Mouse (Mus musculus) liver, embryonic 12.5 days (tissue): Measurements from ENCODE around the gene Xrcc3. TPM values are rescaled to one million over a fixed set of nuclear protein-coding genes. Genes with fewer than 3 reads are reported as not detected.

Source experiments
- ATAC-seq: fragments of 200-750 bp; cut with Nextera tagmentation; 2 replicates; pipeline ENCODE4 v1.8.0; 2017; ENCODE audit warnings: moderate number of reproducible peaks, mild to moderate bottlenecking, moderate library complexity
- H3K27ac ChIP-seq: fragments of 300-500 bp; sonication (generic); 2 replicates; pipeline ENCODE4 v1.5.1; 2016; ENCODE audit warnings: mild to moderate bottlenecking
- H3K27me3 ChIP-seq: fragments of 300-500 bp; sonication (generic); replicated peaks from 2 replicates; pipeline ENCODE4 v1.6.1; 2016; ENCODE audit warnings: mild to moderate bottlenecking, moderate library complexity
- H3K36me3 ChIP-seq: fragments of 300-500 bp; sonication (generic); 2 replicates; pipeline ENCODE4 v1.6.1; 2016; ENCODE audit warnings: mild to moderate bottlenecking, moderate library complexity
- H3K4me1 ChIP-seq: fragments of 300-500 bp; sonication (generic); 2 replicates; pipeline ENCODE4 v1.6.1; 2016
- H3K4me2 ChIP-seq: fragments of 300-500 bp; sonication (generic); 2 replicates; pipeline ENCODE4 v1.6.1; 2016; ENCODE audit warnings: mild to moderate bottlenecking, moderate library complexity
- H3K4me3 ChIP-seq: fragments of 300-500 bp; sonication (generic); 2 replicates; pipeline ENCODE4 v1.5.1; 2016; ENCODE audit warnings: mild to moderate bottlenecking, moderate library complexity
- H3K9ac ChIP-seq: fragments of 300-500 bp; sonication (generic); 2 replicates; pipeline ENCODE4 v1.6.1; 2016; ENCODE audit warnings: mild to moderate bottlenecking, moderate library complexity
- H3K9me3 ChIP-seq: fragments of 300-500 bp; sonication (generic); replicated peaks from 2 replicates; pipeline ENCODE4 v1.6.1; 2016; ENCODE audit warnings: mild to moderate bottlenecking, moderate library complexity
- WGBS: fragments of 180-500 bp; shearing (Covaris S2); methylation state at CpG from one replicate; pipeline ENCODE4 v1.1.7; 2016; ENCODE audit not compliant: insufficient replicate concordance; 5-methylcytosine and 5-hydroxymethylcytosine counted together
- polyA plus RNA-seq: library from polyadenylated mRNA; unstranded; fragments of >200 nt; fragmentation: Nextera tagmentation; extraction: Ambion mirVana; gene quantifications from 2 replicates; pipeline ENCODE4 v1.2.1, GENCODE M21; 2016

Xrcc3 gene
- polyA plus RNA-seq, 1 experiment from 2014 or later: 7.7 TPM

DNA sequence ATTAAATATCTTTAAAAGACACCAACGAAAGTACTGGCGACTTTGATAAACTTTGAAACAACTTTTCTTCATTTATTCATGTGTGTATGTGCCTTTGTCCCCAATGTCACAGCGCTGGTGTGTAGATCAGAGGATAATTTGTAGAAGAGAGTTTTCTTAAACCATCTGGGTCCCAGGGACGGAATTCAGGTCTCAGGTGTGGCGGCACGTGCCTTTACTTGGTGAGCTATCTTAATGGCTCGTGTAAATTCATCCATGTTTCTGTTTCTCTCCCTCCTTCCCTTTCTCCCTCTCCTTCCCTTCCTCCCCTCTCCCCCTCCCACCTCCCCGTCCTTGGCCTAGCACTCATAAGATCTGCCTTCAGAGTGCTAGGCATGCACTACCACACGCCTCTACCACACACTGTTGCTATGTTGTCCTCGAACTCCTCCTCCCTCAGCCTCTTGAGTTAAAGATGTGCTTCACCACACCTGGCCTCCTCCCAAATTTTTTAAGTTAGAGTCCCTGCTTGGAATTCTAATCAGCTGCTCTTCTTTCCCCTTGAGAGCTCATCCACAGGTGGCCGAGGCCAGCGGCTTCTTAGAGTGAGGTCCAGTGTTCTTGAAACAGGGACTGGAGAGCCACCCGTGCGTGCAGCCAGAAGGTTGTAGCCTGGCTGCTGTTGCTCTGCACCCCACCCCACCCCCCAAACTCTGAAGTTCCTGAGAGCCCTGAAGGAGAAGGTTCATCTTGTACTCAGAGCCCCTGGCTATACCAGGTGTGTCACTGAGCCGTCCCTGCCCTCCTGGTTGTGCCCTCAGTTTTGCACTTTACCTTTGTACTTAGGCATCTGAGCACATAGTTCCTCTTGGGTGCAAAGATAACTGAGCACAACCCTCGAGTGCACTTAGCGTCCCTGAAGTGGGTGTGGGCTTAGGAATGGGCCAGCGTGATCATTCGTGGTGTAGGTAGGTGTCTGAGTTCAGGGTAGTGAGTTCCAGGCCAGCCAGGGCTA, 1.4 kb upstream of the Xrcc3 start:
- Histone ChIP-seq H3K36me3 (peaks cover 37% of the 10 kb centered on the region), H3K9ac (peak overlapping the region; percentile 80), H3K27ac (peak overlapping the region; percentile 96), H3K4me3 (peak overlapping the region; percentile 79), H3K9me3 (no peaks in the 10 kb centered on the region), H3K4me1 (peaks cover 84% of the 10 kb centered on the region), H3K27me3 (no peaks in the 10 kb centered on the region), H3K4me2 (peak overlapping the region; percentile 87)
- ATAC-seq: no peak
- 18% methylated on average over 19 of the region's 19 CpGs for WGBS

DNA sequence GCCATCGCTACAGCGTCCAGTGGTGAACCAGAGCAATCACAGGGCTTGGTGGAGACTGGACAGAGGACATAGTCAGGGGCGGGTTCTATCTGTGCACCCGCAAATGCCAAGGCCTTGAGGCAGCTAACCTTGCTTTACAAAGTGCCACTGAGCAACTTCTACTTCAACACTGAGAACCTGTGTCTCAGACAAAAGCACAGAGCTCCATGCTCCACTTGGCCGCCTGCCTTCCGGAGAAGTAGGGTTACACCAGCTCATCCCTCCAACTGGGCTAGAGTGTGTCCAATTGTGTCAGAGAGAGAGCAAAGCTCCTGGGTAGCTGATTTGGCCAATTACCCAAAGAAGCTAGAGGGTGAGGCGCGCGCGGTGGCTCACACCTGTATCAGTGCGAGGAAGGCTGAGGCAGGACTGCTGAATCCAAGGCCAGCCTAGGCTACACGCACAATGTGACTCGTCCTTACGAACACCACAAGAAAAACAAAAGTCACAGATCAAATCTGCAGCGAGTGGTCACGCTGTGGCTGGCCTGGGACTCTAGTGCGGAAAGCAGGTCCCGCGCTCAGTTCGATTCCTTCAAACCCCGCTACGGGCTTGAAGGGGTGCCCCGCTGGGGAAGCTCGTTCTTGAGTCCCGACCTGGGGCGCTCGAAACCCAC, 435 bp downstream of the Xrcc3 start:
- ATAC-seq: no peak
- peak overlapping the region; percentile 72 for H3K27ac ChIP-seq
- no peaks in the 10 kb centered on the region for H3K9me3 ChIP-seq
- 5% methylated on average over 27 of the region's 27 CpGs for WGBS
- H3K9ac ChIP-seq: peak overlapping the region; percentile 83
- H3K4me3 ChIP-seq: peak overlapping the region; percentile 79
- H3K4me1 ChIP-seq: peaks cover 79% of the 10 kb centered on the region
- no peaks in the 10 kb centered on the region for H3K27me3 ChIP-seq
- peaks cover 45% of the 10 kb centered on the region for H3K36me3 ChIP-seq
- H3K4me2 ChIP-seq: peak overlapping the region; percentile 89

DNA sequence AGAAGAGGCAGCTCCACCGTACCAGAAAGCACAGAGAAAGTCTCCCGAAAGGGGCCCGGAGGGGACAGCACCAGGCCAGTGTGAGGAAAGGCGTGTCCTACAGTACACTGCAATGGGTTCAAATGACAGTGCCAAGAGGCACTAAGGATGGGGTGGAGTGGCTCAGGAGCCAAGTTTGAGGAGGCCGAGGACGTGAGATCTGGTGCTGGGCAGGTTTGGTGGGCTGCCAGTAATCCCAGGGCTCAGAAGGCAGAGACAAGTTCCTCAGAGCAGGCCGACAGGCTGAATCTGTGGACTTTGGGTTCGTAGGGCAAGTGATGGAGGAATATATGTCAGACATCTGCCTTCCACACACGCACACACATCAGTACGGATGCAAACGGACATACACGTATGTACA, 1.1 kb downstream of the Xrcc3 start:
- peak overlapping the region; percentile 79 for H3K4me3 ChIP-seq
- H3K4me1 ChIP-seq: peaks cover 73% of the 10 kb centered on the region
- H3K36me3 ChIP-seq: peaks cover 45% of the 10 kb centered on the region
- H3K4me2 ChIP-seq: peak overlapping the region; percentile 89
- H3K9ac ChIP-seq: peak overlapping the region; percentile 83
- peak overlapping the region; percentile 72; the same call in 1 of the 2 replicates for H3K27ac ChIP-seq
- H3K9me3 ChIP-seq: no peaks in the 10 kb centered on the region
- WGBS: 61% methylated on average over 12 of the region's 12 CpGs
- ATAC-seq: no peak
- H3K27me3 ChIP-seq: no peaks in the 10 kb centered on the region

DNA sequence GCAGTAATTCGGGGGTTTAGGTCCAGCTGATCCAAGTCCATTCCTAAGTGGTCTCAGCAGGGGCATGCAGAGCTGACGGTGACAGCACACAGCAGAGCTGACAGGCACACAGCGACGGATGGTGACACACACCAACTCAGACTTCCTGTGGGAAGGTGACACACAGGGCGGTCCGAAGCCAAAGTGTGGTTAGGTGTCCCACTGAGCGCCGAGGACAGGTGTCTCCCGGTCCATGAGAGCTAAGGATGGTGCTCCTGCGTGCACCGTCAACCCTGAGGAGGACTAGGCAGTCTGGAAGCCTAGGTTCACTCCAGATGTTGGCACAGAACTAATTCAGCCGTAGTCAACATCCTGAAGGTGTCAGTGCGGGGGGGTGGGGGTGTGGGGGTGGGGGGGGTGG, 1.6 kb downstream of the Xrcc3 start:
- Histone ChIP-seq H3K9ac (no peak overlapping the region; the same call in 1 of the 2 replicates), H3K27me3 (no peaks in the 10 kb centered on the region), H3K4me2 (peak overlapping the region; percentile 89), H3K27ac (no peak overlapping the region), H3K36me3 (peaks cover 48% of the 10 kb centered on the region), H3K4me3 (peak overlapping the region; percentile 79), H3K9me3 (no peaks in the 10 kb centered on the region), H3K4me1 (peaks cover 67% of the 10 kb centered on the region)
- WGBS: 88% methylated on average over 13 of the region's 13 CpGs
- ATAC-seq: no peak

DNA sequence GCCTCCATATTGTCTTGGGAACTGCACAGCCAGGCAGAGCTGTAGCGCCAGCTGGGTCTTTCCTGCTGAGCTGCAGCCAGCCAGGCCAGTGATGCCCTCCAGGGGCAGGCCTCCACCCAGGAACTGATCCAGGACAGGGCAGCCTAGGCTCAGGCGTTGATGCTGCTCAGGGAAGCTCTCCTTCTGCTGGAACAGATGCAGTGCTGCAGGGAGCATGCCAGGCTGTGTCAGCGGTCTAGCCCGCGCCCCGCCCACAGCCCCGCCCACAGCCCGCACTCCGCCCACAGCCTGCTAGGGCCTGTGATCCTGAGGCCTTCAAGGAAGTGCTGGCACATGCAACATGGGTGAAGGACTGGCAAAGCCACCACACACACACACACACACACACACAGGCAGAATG, 3.9 kb downstream of the Xrcc3 start:
- Histone ChIP-seq H3K27ac (peak overlapping the region; percentile 52; the same call in 1 of the 2 replicates), H3K9me3 (no peaks in the 10 kb centered on the region), H3K4me2 (peak overlapping the region; percentile 34), H3K4me1 (peaks cover 44% of the 10 kb centered on the region), H3K27me3 (no peaks in the 10 kb centered on the region), H3K9ac (no peak overlapping the region; the same call in 1 of the 2 replicates), H3K36me3 (peaks cover 72% of the 10 kb centered on the region), H3K4me3 (no peak overlapping the region)
- no peak for ATAC-seq
- WGBS: 12% methylated on average over 9 of the region's 9 CpGs

DNA sequence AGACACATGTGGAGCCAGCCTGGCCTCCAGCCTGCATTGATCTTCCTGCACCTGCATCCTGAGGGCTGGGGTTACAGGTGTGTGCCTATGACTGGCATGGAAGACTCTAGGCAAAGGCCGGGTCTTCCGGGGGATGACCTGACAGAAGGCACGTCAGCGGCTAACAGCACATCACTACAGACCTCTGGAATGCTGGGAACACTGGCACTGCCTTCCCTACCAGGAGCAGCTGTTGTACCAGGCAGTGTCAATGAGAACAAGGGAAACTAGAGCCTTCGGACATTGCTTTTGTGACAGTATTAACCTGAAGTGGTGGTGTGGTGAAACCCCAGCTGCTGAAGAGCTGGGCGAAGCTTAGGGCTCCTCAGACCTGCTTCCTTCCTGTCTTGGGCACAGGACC, 4.9 kb downstream of the Xrcc3 start:
- H3K4me2 ChIP-seq: no peak overlapping the region
- H3K9ac ChIP-seq: no peak overlapping the region
- peaks cover 44% of the 10 kb centered on the region for H3K4me1 ChIP-seq
- peaks cover 81% of the 10 kb centered on the region for H3K36me3 ChIP-seq
- no peaks in the 10 kb centered on the region for H3K9me3 ChIP-seq
- no peak overlapping the region for H3K4me3 ChIP-seq
- no peak overlapping the region for H3K27ac ChIP-seq
- no peak for ATAC-seq
- H3K27me3 ChIP-seq: no peaks in the 10 kb centered on the region
- WGBS: 84% methylated on average over 6 of the region's 6 CpGs

DNA sequence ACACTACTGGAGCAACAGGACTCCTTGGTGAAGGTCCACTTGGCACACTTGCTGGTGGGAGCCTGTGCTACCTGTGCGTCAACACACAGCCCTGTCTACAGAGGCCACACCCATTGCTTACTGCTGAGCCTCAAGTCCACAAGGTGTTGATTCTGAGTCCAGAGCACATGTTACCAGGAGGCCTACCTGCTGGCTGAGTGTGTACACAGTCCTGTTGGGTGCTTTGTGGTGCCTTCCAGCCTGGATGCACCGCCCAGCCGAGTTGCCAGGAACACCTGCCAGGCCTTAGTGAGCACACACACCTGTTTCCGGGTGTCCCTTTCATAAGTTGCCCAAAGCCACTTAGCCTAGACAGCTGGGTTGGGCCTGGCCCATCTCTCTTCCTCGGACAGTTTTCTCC, 10.1 kb downstream of the Xrcc3 start:
- H3K4me2 ChIP-seq: no peak overlapping the region
- no peak overlapping the region for H3K27ac ChIP-seq
- peaks cover 98% of the 10 kb centered on the region for H3K36me3 ChIP-seq
- no peaks in the 10 kb centered on the region for H3K27me3 ChIP-seq
- no peaks in the 10 kb centered on the region for H3K9me3 ChIP-seq
- WGBS: 74% methylated on average over 5 of the region's 5 CpGs
- H3K4me3 ChIP-seq: no peak overlapping the region
- no peak for ATAC-seq
- H3K9ac ChIP-seq: no peak overlapping the region
- no peaks in the 10 kb centered on the region for H3K4me1 ChIP-seq

DNA sequence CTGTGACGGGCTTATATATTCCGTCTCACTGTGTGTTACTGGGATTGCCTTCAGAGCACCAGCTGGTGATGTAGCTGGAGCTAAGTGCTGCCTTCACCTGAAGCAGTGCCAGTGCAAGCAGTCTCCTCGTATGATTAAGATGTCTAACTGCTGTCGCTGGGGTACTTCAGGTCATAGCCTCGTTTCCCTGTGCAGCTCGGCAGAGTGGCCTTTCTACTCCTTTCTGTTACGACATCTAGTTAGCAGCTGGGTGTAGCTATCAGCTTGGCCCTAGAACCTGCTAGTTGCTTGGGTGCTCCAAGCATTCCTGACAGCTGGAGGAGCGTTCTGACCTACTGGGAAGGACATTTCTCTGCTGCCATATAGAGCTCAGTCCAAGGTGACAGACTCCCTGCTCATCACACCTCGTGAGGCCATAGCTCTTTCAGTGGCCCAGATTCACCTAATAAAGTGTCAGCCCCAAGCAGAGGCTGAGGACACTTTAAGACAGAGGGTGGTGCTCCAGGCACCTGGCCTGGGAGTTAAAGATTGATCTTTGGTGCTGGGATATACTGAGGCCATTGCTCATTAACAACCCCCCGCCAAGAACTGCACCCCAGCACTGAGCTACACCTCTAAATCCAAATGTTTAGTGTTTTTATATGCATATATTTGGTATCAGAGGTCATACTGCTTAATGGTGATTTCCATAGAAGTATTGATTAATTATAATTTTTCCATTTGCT, 13.1 kb downstream of the Xrcc3 start:
- Histone ChIP-seq H3K4me2 (no peak overlapping the region), H3K9ac (no peak overlapping the region), H3K36me3 (peaks cover 92% of the 10 kb centered on the region), H3K4me3 (no peak overlapping the region), H3K9me3 (no peaks in the 10 kb centered on the region), H3K27ac (no peak overlapping the region), H3K4me1 (no peaks in the 10 kb centered on the region), H3K27me3 (no peaks in the 10 kb centered on the region)
- 84% methylated on average over 10 of the region's 10 CpGs for WGBS
- ATAC-seq: no peak

DNA sequence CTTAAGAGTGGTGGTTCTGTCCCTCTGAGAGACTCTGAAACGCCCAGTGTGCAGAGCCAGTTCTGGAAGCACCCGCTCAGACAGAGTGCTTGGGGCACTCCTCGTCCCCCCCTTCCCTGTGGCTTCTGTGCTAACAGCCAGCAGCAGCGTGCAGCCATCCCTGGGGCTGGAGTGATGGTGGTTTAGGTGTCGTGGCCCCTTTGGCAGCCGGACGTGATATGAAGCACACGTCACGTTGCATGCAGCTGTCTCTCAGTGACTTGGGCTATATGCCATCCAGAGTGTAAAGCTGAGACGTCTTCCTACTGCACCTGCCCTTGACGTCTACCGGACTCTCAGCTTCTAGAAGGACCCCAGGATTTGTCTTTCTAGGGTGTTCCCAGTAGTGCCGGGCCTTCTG, 15.2 kb downstream of the Xrcc3 start:
- no peak for ATAC-seq
- no peak overlapping the region for H3K4me3 ChIP-seq
- H3K9ac ChIP-seq: no peak overlapping the region
- peaks cover 12% of the 10 kb centered on the region for H3K4me1 ChIP-seq
- peaks cover 92% of the 10 kb centered on the region for H3K36me3 ChIP-seq
- no peaks in the 10 kb centered on the region for H3K27me3 ChIP-seq
- H3K9me3 ChIP-seq: no peaks in the 10 kb centered on the region
- H3K4me2 ChIP-seq: no peak overlapping the region
- no peak overlapping the region for H3K27ac ChIP-seq
- WGBS: 89% methylated on average over 13 of the region's 13 CpGs

DNA sequence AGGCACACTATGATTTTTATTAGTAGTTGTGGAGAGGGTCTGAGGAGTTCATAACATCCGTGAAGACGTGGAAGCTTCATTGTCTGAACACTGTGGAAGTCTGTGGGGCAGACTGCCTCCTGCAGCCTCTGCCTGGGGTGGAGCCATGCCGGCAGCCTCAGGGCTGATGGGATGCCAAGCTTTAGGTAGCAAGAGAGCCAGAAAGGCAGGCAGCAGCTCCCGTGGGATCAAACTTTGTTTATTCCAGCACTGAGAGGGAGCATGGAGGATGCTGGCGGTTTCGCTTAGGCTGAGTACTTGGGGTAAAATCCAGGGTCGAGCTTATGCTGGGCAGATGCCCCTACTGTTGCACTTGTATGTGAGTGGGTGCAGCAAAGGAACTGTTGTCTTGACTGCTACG, 16.4 kb downstream of the Xrcc3 start:
- Histone ChIP-seq H3K9me3 (no peaks in the 10 kb centered on the region), H3K4me1 (peaks cover 14% of the 10 kb centered on the region), H3K9ac (no peak overlapping the region), H3K27ac (no peak overlapping the region), H3K4me3 (no peak overlapping the region), H3K36me3 (peaks cover 91% of the 10 kb centered on the region), H3K27me3 (no peaks in the 10 kb centered on the region), H3K4me2 (no peak overlapping the region)
- 81% methylated on average over 8 of the region's 8 CpGs for WGBS
- ATAC-seq: no peak

DNA sequence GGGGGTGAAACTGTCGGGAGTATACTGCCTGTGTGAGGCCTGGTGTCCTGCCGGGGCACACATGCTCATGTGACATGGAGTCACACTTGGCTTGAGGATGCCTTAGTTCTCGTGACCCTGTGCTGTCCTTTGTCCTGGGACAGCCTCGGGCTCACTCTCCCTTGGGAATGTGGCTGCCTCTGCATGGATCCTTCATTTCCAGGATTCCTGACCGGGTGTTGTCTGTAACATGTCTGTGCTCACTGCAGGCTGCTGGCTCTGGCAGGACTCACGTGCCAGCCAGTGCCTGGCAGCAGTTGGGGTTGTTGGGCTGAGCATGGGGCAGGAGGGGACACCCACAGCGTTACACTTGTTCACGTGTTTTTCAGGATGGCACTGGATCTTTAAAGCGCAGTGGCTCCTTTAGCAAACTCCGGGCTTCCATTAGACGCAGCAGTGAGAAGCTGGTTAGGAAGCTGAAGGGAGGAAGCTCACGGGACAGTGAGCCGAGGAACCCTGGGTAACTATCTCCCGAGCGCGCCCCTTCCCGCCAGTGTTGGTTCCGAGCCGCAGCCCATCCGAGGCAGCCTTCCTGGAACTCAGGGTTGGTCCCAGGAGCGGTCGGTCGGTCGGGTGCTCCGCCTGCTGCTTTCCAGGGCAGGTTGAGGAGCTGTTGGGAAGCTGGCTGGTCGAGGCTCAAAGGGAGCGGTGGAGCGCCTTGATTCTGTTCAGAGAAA, 18.3 kb downstream of the Xrcc3 start:
- H3K4me2 ChIP-seq: no peak overlapping the region
- H3K36me3 ChIP-seq: peaks cover 92% of the 10 kb centered on the region
- H3K4me3 ChIP-seq: no peak overlapping the region
- H3K9me3 ChIP-seq: no peaks in the 10 kb centered on the region
- peaks cover 19% of the 10 kb centered on the region for H3K4me1 ChIP-seq
- 89% methylated on average over 28 of the region's 28 CpGs for WGBS
- no peaks in the 10 kb centered on the region for H3K27me3 ChIP-seq
- ATAC-seq: no peak
- H3K27ac ChIP-seq: no peak overlapping the region
- no peak overlapping the region for H3K9ac ChIP-seq
